In the genomic region with DNA sequence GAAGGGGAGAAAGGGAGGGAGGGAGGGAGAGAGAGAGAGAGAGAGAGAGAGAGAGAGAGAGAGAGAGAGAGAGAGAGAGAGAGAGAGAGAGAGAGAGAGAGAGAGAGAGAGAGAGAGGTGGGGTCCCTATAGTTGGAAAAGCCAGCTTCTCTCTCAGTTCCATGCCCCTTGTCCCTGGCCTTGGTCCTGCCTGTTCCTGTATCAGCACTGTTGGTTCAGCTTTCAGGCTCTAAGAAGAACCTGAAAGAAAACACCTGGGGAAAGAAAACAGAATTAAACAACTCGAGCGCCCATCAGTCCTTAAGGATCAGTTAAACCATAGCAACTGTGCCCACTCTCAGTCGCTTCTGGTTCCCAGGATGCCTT, we compare ENCODE assay signal across 8 mouse cellular contexts.
DNase-seq lines count a peak whose midpoint lies in the region; ATAC-seq and TF ChIP-seq lines count a peak whose summit lies in the region.
"Not testable (repeated sequence)": the region's sequence is repeated elsewhere in the genome, so short reads cannot be mapped to it uniquely, and the experiment has no call there.

No protein-coding gene starts in this region.

- H3K27me3 ChIP-seq in embryonic facial prominence, embryonic 14.5 days (replicated peaks; ENCODE audit: control insufficient read depth, insufficient read depth, low read length); heart, postnatal 0 days (ENCODE audit: control insufficient read depth, insufficient read depth, low read length); intestine, embryonic 15.5 days (replicated peaks); limb, embryonic 10.5 days (ENCODE audit: low read depth, poor library complexity, severe bottlenecking); midbrain, embryonic 11.5 days (ENCODE audit: control insufficient read depth, insufficient read depth, low read length); neural tube, embryonic 14.5 days (ENCODE audit: control insufficient read depth, insufficient read depth, low read length): not testable (repeated sequence)

- TF ChIP-seq CTCF in heart, postnatal 0 days (IDR thresholded peaks at IDR 0.05; ENCODE audit: low read depth), result not testable (repeated sequence)

- not testable (repeated sequence) for TF ChIP-seq EP300 in heart, postnatal 0 days (IDR thresholded peaks at IDR 0.05; ENCODE audit: low read depth)

- H3K9me3 ChIP-seq in embryonic facial prominence, embryonic 14.5 days (ENCODE audit: control insufficient read depth, low read length); heart, postnatal 0 days (replicated peaks; ENCODE audit: control insufficient read depth, low read length); intestine, embryonic 15.5 days; limb, embryonic 10.5 days (replicated peaks); midbrain, embryonic 11.5 days (ENCODE audit: control insufficient read depth, low read length); neural tube, embryonic 14.5 days (ENCODE audit: control insufficient read depth, low read length): not testable (repeated sequence)

- peak overlapping the region; percentile 43 for H3K4me2 ChIP-seq in embryonic facial prominence, embryonic 14.5 days (ENCODE audit: low read depth, low read length)
- H3K4me2 ChIP-seq in heart, postnatal 0 days (ENCODE audit: low read depth, low read length), result peak overlapping the region; percentile 51
- H3K4me2 ChIP-seq in intestine, embryonic 15.5 days (replicated peaks), result peak overlapping the region; percentile 44
- peak overlapping the region; percentile 46 for H3K4me2 ChIP-seq in midbrain, embryonic 11.5 days
- H3K4me2 ChIP-seq in neural tube, embryonic 14.5 days (ENCODE audit: low read depth, low read length), result peak overlapping the region; percentile 44

- H3K4me3 ChIP-seq in embryonic facial prominence, embryonic 14.5 days (ENCODE audit: low read depth, low read length), result peak overlapping the region; percentile 10; the same call in 1 of the 2 replicates
- not testable (repeated sequence) for H3K4me3 ChIP-seq in heart, postnatal 0 days (ENCODE audit: low read depth, low read length); intestine, embryonic 15.5 days (replicated peaks); neural tube, embryonic 14.5 days (ENCODE audit: low read depth, low read length)
- H3K4me3 ChIP-seq in limb, embryonic 10.5 days, result peak overlapping the region; percentile 33
- peak overlapping the region; percentile 24; the same call in 1 of the 2 replicates for H3K4me3 ChIP-seq in midbrain, embryonic 11.5 days (ENCODE audit: low read depth, low read length)

- not testable (repeated sequence) for H3K36me3 ChIP-seq in embryonic facial prominence, embryonic 14.5 days (ENCODE audit: control insufficient read depth, insufficient read depth, low read length); heart, postnatal 0 days (replicated peaks; ENCODE audit: control insufficient read depth, insufficient read depth, low read length); intestine, embryonic 15.5 days; limb, embryonic 10.5 days; midbrain, embryonic 11.5 days (ENCODE audit: control insufficient read depth, insufficient read depth, low read length); neural tube, embryonic 14.5 days (ENCODE audit: control insufficient read depth, insufficient read depth, low read length)

- WGBS in embryonic facial prominence, embryonic 14.5 days, result 17% methylated on average over 3 of the region's 3 CpGs
- WGBS in heart, postnatal 0 days, result 28% methylated on average over 3 of the region's 3 CpGs
- 37% methylated on average over 3 of the region's 3 CpGs for WGBS in intestine, embryonic 15.5 days
- 47% methylated on average over 3 of the region's 3 CpGs for WGBS in limb, embryonic 10.5 days
- 39% methylated on average over 3 of the region's 3 CpGs for WGBS in midbrain, embryonic 11.5 days
- 44% methylated on average over 3 of the region's 3 CpGs for WGBS in neural tube, embryonic 14.5 days

- H3K9ac ChIP-seq in embryonic facial prominence, embryonic 14.5 days (ENCODE audit: low read depth, low read length), result peak overlapping the region; percentile 19; the same call in 1 of the 2 replicates
- not testable (repeated sequence) for H3K9ac ChIP-seq in heart, postnatal 0 days (replicated peaks; ENCODE audit: low read depth, low read length); intestine, embryonic 15.5 days
- peak overlapping the region; percentile 63 for H3K9ac ChIP-seq in midbrain, embryonic 11.5 days (ENCODE audit: low read length)
- H3K9ac ChIP-seq in neural tube, embryonic 14.5 days (replicated peaks; ENCODE audit: low read depth, low read length), result peak overlapping the region; percentile 56; the same call in 1 of the 2 replicates

- not testable (repeated sequence) for H3K27ac ChIP-seq in embryonic facial prominence, embryonic 14.5 days (replicated peaks; ENCODE audit: low read depth, low read length); heart, postnatal 0 days (ENCODE audit: low read depth); intestine, embryonic 15.5 days; limb, embryonic 10.5 days
- peak overlapping the region; percentile 77 for H3K27ac ChIP-seq in midbrain, embryonic 11.5 days (ENCODE audit: low read depth, low read length)
- peak overlapping the region; percentile 90 for H3K27ac ChIP-seq in neural tube, embryonic 14.5 days (ENCODE audit: low read depth, low read length)

- H3K4me1 ChIP-seq in embryonic facial prominence, embryonic 14.5 days (ENCODE audit: control insufficient read depth, insufficient read depth, low read length); intestine, embryonic 15.5 days (replicated peaks): not testable (repeated sequence)
- peaks cover 23% of the 10 kb centered on the region for H3K4me1 ChIP-seq in heart, postnatal 0 days (ENCODE audit: control insufficient read depth, insufficient read depth)
- H3K4me1 ChIP-seq in limb, embryonic 10.5 days, result peaks cover 13% of the 10 kb centered on the region
- H3K4me1 ChIP-seq in midbrain, embryonic 11.5 days (ENCODE audit: control insufficient read depth, insufficient read depth, low read length), result peaks cover 13% of the 10 kb centered on the region
- peaks cover 22% of the 10 kb centered on the region for H3K4me1 ChIP-seq in neural tube, embryonic 14.5 days (ENCODE audit: control insufficient read depth, insufficient read depth, low read length)

- peak; percentile 33 for DNase-seq in R1 (ENCODE audit: low read depth, low spot score)
- not testable (repeated sequence) for DNase-seq in embryonic facial prominence, embryonic 14.5 days (ENCODE audit: low spot score); heart, postnatal 0 days (ENCODE audit: low spot score); limb, embryonic 10.5 days (ENCODE audit: low spot score); midbrain, embryonic 11.5 days (ENCODE audit: low spot score, missing footprints)
- peak; percentile 51 for DNase-seq in forelimb bud, embryonic 11.5 days (ENCODE audit: low read depth, low spot score)

- not testable (repeated sequence) for ATAC-seq in embryonic facial prominence, embryonic 14.5 days (ENCODE audit: low read depth); heart, postnatal 0 days (ENCODE audit: insufficient read depth, low read depth); intestine, embryonic 15.5 days; midbrain, embryonic 11.5 days (ENCODE audit: low FRiP score); neural tube, embryonic 14.5 days (ENCODE audit: low read depth)
